Mouse (Mus musculus): ENCODE results near the gene Brd4.

DNA sequence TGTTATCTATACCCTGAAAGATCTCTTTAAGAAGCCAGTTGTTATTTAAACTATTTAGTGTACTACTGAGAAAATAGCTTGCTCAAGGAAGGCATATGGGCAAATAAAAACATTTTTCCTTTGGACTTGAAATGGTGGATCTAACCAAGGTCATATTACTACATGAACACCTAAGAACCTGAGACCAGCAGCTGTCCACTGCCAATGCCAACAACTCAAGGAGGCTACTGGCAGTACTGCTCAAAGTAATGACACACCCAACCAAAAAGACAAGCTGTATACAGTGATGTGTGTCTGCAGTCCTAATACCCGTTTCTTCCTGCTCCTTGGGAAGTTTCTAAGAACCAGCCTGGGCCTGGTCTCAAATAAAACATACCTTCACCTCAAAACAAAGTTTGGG is 34.5 kb downstream of the Brd4 start:
- TF ChIP-seq POLR2A (IDR thresholded peaks at IDR 0.05; ENCODE audit: control insufficient read depth, low read depth, low read length) (no peak), CTCF (IDR thresholded peaks at IDR 0.05; ENCODE audit: control insufficient read depth, insufficient read depth, insufficient replicate concordance, low read depth, low read length) (no peak)

Data from testis, adult 2 months (tissue).